Mouse (Mus musculus): ENCODE measurements at regions not wholly inside any gene's neighbourhood (a gene's known extent, or its start where the extent isn't known, plus 50 kb on each side); places are given as distances from the start of the nearest gene placed in this dataset.

GRCm38 (mm10) chr11:23996250-23996649, 78.6 kb downstream of the A830031A19Rik start:
- no peak overlapping the region for H3K27ac ChIP-seq (replicated peaks)
- 70% methylated on average over 9 of the region's 9 CpGs for WGBS
- H3K4me1 ChIP-seq (replicated peaks): no peaks in the 10 kb centered on the region
- H3K27me3 ChIP-seq: no peaks in the 10 kb centered on the region
- no peaks in the 10 kb centered on the region for H3K36me3 ChIP-seq
- no peak overlapping the region for H3K4me3 ChIP-seq
- no peak overlapping the region for H3K4me2 ChIP-seq
- peak; percentile 72; the same call in 1 of the 2 replicates for ATAC-seq (ENCODE audit: low FRiP score, low read depth)
- H3K9me3 ChIP-seq: no peaks in the 10 kb centered on the region
- no peak overlapping the region for H3K9ac ChIP-seq

DNA sequence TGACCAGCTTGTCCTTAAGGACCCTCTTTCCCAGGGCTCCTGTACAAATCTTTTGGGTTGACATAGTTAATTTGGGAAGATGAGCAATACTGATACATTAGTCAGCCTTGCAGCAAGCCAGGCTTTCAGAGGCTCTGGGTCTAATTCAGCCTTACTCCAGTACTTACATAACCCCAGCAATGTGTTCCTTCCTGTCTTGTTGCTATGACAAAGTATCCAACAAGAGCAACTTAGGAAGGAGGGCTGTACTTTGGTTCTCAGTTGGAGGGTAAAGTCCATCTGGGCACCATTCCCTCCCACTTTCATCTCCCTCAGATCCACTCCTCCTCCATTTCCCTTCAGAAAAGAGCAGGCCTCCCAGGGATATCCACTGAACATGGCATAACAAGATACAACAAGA, 80.7 kb downstream of the A830031A19Rik start:
- ATAC-seq (ENCODE audit: low FRiP score, low read depth): no peak

GRCm38 (mm10) chr11:23987532-23988450, 87.1 kb downstream of the A830031A19Rik start:
- no peaks in the 10 kb centered on the region for H3K4me1 ChIP-seq (replicated peaks)
- H3K9ac ChIP-seq: no peak overlapping the region
- no peaks in the 10 kb centered on the region for H3K36me3 ChIP-seq
- no peak overlapping the region for H3K4me2 ChIP-seq
- 71% methylated on average over 7 of the region's 7 CpGs for WGBS
- H3K9me3 ChIP-seq: no peaks in the 10 kb centered on the region
- H3K27me3 ChIP-seq: no peaks in the 10 kb centered on the region
- H3K27ac ChIP-seq (replicated peaks): no peak overlapping the region
- no peak for ATAC-seq (ENCODE audit: low FRiP score, low read depth)
- no peak overlapping the region for H3K4me3 ChIP-seq

More for the DNA sequence above, 80.7 kb downstream of the A830031A19Rik start:
- Histone ChIP-seq H3K4me3 (no peak overlapping the region), H3K9me3 (no peaks in the 10 kb centered on the region), H3K4me2 (no peak overlapping the region), H3K36me3 (no peaks in the 10 kb centered on the region), H3K27me3 (no peaks in the 10 kb centered on the region), H3K4me1 (replicated peaks) (no peaks in the 10 kb centered on the region), H3K27ac (replicated peaks) (no peak overlapping the region), H3K9ac (no peak overlapping the region)

DNA sequence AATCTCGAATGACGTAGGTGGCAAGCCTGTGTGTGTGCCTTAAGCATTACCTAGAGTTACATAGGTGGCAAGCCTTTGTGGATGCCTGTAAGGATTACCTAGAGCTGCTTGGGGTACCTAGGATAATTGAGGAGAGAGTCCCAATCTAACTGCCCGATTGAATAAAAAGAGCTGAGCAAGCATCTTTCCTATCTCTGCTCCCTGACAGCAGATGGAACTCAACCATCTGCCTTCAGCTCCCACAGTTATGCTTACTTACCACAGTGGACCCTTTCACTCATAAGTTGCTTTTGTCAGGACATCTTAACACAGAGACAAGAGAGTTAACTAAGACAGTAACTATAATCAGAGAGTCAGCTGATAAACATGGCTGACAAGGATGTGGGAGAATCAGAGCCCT, 89.6 kb downstream of the A830031A19Rik start:
- 88% methylated on average over 3 of the region's 3 CpGs for WGBS

DNA sequence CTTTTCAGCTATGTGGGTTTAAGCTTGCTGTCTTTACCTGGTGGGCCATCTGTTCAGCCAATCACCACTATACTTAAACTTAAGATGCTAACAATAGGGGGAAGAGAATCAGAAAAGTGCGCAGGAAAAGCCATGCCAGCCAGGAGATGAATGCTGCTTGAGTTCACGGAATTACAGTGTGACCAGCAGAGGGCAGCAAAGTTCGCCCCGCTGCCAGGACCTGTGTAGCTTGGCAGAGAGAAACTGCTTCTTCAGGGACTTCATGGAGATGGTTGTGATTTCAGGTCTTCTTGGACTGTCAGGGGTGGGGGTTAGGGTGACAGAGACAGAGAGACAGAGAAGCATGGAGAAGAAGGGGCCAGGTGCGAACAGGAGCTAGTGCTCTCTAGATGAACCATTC, 84.3 kb upstream of the Papolg start:
- H3K27ac ChIP-seq (replicated peaks): no peak overlapping the region
- no peaks in the 10 kb centered on the region for H3K4me1 ChIP-seq (replicated peaks)
- no peaks in the 10 kb centered on the region for H3K9me3 ChIP-seq
- H3K36me3 ChIP-seq: no peaks in the 10 kb centered on the region
- H3K27me3 ChIP-seq: no peaks in the 10 kb centered on the region
- no peak overlapping the region for H3K9ac ChIP-seq
- no peak overlapping the region for H3K4me2 ChIP-seq
- H3K4me3 ChIP-seq: no peak overlapping the region
- ATAC-seq (ENCODE audit: low FRiP score, low read depth): peak; percentile 80
- WGBS: 11% methylated on average over 5 of the region's 5 CpGs

More for the DNA sequence above, 89.6 kb downstream of the A830031A19Rik start:
- Histone ChIP-seq H3K4me2 (no peak overlapping the region), H3K9me3 (no peaks in the 10 kb centered on the region), H3K4me3 (no peak overlapping the region), H3K9ac (no peak overlapping the region), H3K36me3 (no peaks in the 10 kb centered on the region), H3K27ac (replicated peaks) (no peak overlapping the region), H3K27me3 (no peaks in the 10 kb centered on the region), H3K4me1 (replicated peaks) (no peaks in the 10 kb centered on the region)
- ATAC-seq (ENCODE audit: low FRiP score, low read depth): no peak

- ATAC-seq (ENCODE audit: low FRiP score, low read depth): no peak
- Histone ChIP-seq H3K9ac (no peak overlapping the region), H3K4me1 (replicated peaks) (no peaks in the 10 kb centered on the region), H3K4me2 (no peak overlapping the region), H3K27me3 (no peaks in the 10 kb centered on the region), H3K27ac (replicated peaks) (no peak overlapping the region), H3K36me3 (no peaks in the 10 kb centered on the region), H3K4me3 (no peak overlapping the region), H3K9me3 (no peaks in the 10 kb centered on the region)
- WGBS: 61% methylated on average over 5 of the region's 5 CpGs
Measured at GRCm38 (mm10) chr11:23978300-23978699, 83.2 kb upstream of the Papolg start.

GRCm38 (mm10) chr11:23977096-23977495, 82.0 kb upstream of the Papolg start:
- H3K36me3 ChIP-seq: no peaks in the 10 kb centered on the region
- 77% methylated on average over 8 of the region's 8 CpGs for WGBS
- no peaks in the 10 kb centered on the region for H3K9me3 ChIP-seq
- H3K9ac ChIP-seq: no peak overlapping the region
- H3K4me1 ChIP-seq (replicated peaks): no peaks in the 10 kb centered on the region
- H3K4me2 ChIP-seq: no peak overlapping the region
- H3K27me3 ChIP-seq: no peaks in the 10 kb centered on the region
- H3K4me3 ChIP-seq: no peak overlapping the region
- ATAC-seq (ENCODE audit: low FRiP score, low read depth): no peak
- H3K27ac ChIP-seq (replicated peaks): no peak overlapping the region

- peak overlapping the region; percentile 38 for H3K4me2 ChIP-seq
- no peak for ATAC-seq (ENCODE audit: low FRiP score, low read depth)
- no peak overlapping the region for H3K4me3 ChIP-seq
- no peaks in the 10 kb centered on the region for H3K9me3 ChIP-seq
- H3K36me3 ChIP-seq: no peaks in the 10 kb centered on the region
- H3K27me3 ChIP-seq: no peaks in the 10 kb centered on the region
- no peak overlapping the region for H3K27ac ChIP-seq (replicated peaks)
- H3K4me1 ChIP-seq (replicated peaks): 0 out of 2 replicates have a peak, but pooled peaks cover 5% of the 10 kb centered on the region
- H3K9ac ChIP-seq: no peak overlapping the region
- WGBS: 1% methylated on average over 4 of the region's 4 CpGs
Measured at GRCm38 (mm10) chr11:23954323-23954722, 59.3 kb upstream of the Papolg start.

- Histone ChIP-seq H3K4me1 (replicated peaks) (no peaks in the 10 kb centered on the region), H3K9ac (no peak overlapping the region), H3K27ac (replicated peaks) (no peak overlapping the region), H3K36me3 (no peaks in the 10 kb centered on the region), H3K9me3 (no peaks in the 10 kb centered on the region), H3K4me3 (no peak overlapping the region), H3K27me3 (no peaks in the 10 kb centered on the region), H3K4me2 (no peak overlapping the region)
- ATAC-seq (ENCODE audit: low FRiP score, low read depth): no peak
Measured at GRCm38 (mm10) chr11:23945966-23946365, 50.9 kb upstream of the Papolg start.
